Mouse (Mus musculus) spleen, embryonic (tissue): Measurements from ENCODE around the gene Shisal2a.

Source experiments
- CTCF ChIA-PET: fragments of 350-600 bp; sonication (Branson Sonifier 250); formaldehyde crosslinking; loops from one replicate; lab custom pipeline; 2022; lab: Charles Lee

Gene Shisal2a

DNA sequence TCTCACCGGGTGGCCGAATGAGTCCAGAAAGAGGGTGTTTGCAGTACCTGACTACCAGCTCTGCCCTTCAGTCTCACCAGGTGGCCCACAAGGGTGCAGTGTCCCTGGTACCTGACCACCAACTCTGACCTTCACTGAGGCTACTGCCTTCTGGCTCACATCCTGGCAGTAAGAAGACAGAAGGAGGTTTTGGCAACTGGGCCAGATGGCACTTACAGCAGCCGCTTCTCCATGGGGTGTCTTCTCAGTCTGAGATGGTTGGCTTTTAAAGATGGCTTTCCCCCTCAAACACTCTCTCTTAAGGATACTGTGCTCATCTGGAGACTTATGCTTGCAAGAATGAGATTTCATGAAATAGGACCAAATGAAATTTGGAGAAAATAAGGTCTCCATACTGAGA is 3.7 kb downstream of the Shisal2a start:
- CTCF ChIA-PET = no interaction called here

GRCm38 (mm10) chr4:108372166-108372565 is 11.0 kb downstream of the Shisal2a start:
- CTCF ChIA-PET = no interaction called here

DNA sequence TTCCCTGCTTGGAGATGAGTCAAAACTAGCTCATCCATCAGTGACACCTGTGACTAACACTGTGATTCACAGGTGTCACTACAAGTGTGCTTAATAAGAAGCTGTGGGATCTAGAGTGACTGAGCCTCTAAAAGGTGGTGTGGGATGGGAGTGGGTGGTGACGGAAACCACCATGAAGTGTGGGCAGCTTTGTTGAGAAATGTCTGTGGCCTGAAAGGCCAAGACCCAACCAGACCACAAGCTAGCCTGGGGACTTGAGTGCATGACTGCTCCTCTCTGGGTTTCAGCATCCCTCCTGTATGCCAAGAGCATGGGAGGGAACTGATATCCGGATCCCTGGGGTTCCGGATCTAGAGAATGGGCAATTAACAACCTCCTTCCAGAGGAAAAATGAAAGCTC is 11.7 kb downstream of the Shisal2a start:
- CTCF ChIA-PET = no interaction called here

- CTCF ChIA-PET = no interaction called here
Measured at GRCm38 (mm10) chr4:108370409-108370808, 12.7 kb downstream of the Shisal2a start.

- CTCF ChIA-PET = interaction anchor here (0.6 kb wide), 1 partner anchor 210 kb away, joined by 4 read pairs; no protein-coding TSS in a partner anchor
Measured at GRCm38 (mm10) chr4:108369254-108369653, 13.9 kb downstream of the Shisal2a start.

GRCm38 (mm10) chr4:108364111-108364476 is 19.1 kb downstream of the Shisal2a start:
- CTCF ChIA-PET = no interaction called here

DNA sequence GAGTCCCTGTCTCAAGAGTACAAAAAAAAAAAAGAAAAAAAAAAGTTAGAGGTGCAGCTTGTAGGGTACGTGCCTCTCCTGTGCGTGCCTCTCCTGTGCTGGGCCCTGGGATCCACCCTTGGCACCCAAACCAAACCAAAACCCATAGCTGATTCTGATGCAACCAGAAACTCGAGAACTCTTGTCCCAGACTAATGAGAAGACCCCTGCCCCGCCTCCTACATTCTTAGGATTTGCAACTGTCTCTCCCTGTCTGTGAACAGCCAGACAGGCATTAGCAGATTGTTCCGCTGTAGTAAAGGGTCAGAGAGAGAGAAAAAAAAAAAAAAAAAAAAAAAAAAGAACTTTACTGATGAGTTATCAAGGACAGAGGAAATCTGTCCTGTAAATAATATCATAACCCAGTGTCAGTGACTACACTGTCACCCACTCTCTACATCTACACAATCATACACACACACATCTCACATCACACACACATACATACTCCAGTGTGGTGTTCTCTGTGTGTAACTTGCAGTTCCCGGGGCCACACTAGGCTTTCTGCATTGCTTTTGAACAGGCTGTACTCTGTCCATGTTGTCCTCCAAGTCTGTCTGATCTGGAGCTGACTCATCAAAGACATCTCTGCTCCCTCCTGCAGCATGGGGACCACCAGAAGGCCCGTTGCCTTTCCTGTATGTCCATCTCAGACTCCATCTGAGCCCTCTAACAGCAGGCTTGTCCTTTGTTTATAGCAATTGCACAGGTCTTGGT is 19.6 kb downstream of the Shisal2a start:
- CTCF ChIA-PET = no interaction called here

- CTCF ChIA-PET = interaction anchor here (0.9 kb wide), 1 partner anchor 22 kb away, joined by 3 read pairs; no protein-coding TSS in a partner anchor
Measured at GRCm38 (mm10) chr4:108362321-108363261, 20.6 kb downstream of the Shisal2a start.

DNA sequence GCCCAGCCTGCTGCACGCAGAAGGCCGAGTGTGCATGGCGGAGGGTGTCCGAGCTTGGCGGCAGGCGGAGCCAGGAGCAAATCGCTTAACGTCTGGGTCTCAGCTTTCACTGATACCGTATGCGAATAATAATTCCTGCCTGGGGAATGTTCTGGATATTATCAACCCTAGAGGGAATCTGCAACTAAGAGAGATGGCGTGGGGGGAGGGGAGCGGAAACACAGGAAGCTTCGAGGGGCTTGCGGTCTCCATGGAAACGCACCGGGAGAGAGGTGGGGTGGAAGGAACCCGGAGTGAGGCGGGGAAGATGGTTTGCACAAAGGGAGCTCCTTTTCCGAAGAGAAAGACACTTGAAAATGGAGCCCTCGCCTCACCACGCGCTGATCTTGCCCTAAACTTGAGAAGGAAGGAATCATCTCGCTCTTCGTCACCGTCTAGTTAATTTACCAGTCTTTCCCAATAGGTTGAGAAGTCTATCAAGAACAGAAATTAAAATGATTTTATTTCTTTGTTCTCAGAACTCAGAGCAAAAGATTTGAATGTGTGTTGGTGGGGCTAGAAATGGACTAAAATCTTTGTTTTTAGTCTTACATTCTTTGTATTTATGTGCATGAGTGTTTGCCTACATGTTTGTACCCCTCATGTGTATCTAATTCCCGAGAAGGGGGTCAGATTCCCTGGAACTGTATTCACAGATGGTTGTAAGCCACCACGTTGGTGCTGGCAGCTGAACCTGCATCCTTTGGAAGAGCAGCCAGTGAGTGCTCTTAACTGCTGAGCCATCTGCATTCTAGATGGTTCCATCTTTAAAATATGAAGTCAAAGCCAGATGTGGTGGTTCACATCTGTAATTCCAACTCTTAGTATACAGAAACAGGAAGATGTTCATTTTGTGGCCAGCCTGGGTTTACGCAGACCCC is 22.8 kb downstream of the Shisal2a start:
- CTCF ChIA-PET = no interaction called here

- CTCF ChIA-PET = interaction anchor here (0.5 kb wide), 1 partner anchor 25 kb away, joined by 9 read pairs; no protein-coding TSS in a partner anchor
Measured at GRCm38 (mm10) chr4:108358498-108358897, 24.7 kb downstream of the Shisal2a start.

DNA sequence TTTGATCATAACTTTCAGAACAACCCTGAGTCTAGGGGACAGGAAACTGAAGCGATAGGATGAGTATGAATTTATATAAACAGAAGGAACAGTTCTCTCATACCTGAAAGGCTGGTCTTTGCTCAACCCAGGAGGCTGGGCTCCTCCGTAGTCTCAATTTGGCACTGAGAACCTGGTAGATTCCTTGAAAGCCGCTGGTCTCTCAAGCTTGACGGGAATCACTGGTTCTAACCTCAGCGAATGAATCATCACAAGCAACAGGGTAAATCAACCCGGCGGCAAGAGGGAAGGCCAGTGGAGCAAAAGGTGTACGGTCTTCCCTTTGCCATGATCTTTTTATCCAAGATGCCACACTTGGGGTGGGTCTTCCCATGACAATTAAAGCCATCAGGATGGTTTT is 25.7 kb downstream of the Shisal2a start:
- CTCF ChIA-PET = no interaction called here

- CTCF ChIA-PET = interaction anchor here (0.5 kb wide), 1 partner anchor 145 kb away, joined by 3 read pairs; no protein-coding TSS in a partner anchor
Measured at GRCm38 (mm10) chr4:108353591-108353990, 29.6 kb downstream of the Shisal2a start.

DNA sequence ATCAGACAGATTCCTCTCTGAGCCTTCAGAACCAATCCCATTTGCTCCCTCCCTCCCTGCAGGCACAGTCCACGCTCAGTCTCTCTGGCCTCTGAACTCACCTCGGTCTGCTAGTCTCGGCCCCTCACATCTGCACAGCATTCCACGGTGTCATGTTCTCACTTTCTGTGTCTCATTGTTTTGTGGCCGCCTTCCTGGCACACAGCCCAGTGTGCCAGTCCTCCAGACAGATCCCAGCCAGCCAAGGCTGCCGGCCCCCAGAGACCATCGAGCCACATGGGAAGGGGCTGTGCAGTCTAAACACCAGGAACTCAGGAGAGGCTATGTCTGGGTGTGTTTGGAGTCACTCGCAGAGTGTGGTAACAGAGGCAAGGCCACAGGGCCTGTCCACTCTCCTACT is 32.3 kb downstream of the Shisal2a start:
- CTCF ChIA-PET = no interaction called here

DNA sequence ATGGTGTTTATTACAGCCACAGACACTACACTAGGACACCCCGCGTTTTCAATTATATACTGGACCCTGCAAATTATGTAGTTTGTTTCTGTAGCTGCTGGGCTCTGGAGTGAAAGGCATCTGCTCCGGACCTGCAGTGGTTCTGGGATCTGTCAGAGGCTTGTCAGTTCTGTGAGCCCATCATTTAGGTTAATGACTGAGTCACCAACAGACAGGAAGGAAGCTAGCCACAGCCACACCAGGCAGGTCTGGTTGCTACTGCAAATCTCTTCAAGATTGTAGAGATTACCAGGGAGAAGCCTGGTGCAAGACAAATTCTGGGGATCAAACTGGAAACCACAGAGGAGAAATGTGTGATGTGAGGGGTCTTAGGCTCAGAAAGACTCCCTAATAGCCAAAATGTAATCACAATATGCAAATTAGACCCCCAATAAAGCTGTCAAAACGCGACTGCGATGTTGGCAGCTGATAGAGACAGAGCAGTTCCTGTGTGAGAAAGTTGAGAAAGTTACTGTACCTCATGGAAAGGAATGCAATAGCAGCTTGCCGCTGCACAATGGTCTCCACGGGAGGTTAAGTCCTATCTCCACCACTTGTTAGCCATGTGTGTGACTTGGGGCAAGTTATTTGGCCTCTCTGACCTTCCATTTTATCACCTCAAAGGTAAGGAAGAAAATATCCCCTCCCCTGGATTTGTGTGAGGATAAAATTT is 33.2 kb downstream of the Shisal2a start:
- CTCF ChIA-PET = interaction anchor here (0.6 kb wide), 1 partner anchor 540 kb away, joined by 3 read pairs; no protein-coding TSS in a partner anchor

DNA sequence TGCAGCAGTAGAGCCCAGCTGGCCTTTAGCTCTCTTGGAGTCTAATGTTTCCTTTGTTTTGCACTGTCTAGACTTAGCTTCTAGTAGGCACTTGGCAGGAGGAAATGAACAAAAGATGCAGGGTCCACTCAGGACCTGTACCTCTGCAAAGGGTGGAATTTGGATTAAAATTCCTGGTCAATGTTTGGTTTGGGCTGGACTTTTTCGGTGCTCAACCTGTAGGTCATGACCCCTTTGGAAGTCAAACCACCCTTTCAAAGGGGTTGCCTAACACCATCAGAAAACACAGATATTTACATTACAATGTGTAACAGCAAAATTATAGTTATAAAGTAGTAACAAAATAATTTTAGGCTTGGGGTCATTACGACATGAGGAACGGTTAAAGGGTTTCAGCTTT is 34.1 kb downstream of the Shisal2a start:
- CTCF ChIA-PET = interaction anchor here (0.6 kb wide), 2 partner anchors 99 to 388 kb away, joined by 5 to 16 read pairs; no protein-coding TSS in a partner anchor

DNA sequence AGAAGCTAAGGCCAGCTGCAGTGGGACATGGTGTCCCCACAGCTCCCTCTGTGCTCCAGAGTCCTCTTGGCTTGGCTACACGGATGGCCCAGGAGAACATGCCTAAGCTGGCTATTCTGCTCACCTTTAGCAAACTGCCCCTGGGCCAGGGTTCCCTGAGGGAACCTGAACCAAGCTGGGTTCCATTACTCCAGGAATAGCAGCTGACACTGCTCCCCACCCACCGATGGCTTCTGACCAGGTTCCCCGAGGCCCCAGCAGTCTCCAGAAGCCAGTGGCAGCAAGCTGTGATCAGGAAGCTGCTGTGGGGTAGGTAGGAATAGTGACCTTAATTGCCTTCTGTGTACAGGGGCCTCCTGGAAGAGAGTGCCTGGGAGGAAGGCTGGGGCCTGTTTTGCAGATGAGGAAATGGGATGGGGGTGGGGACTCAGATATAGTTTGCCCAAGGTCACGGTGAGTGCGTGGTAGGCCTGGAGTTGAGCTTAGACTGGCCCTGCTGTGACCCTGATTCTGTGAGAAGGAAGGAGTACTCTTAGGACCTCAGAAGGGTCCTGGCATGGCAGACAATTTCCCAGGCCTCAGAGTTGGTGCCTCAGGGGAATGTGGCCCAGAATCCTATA is 34.8 kb downstream of the Shisal2a start:
- CTCF ChIA-PET = interaction anchor here (0.6 kb wide), 1 partner anchor 387 kb away, joined by 5 read pairs; no protein-coding TSS in a partner anchor

DNA sequence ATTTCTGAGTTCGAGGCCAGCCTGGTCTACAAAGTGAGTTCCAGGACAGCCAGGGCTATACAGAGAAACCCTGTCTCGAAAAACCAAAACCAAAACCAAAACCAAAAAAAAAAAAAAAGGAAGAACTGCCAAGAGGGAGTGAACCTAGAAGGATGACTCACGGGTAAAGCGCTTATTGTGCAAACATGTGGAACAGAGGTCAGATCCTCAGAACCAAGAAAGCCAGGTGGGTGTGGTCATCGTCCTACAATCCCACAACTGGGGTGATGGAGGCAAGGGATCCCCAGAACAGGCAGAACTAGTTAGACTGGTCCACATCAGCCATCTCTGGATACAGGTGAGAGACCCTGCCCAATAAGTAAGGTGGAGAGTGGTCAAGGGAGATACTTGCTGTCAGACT is 36.0 kb downstream of the Shisal2a start:
- CTCF ChIA-PET = no interaction called here

GRCm38 (mm10) chr4:108345826-108346225 is 37.3 kb downstream of the Shisal2a start:
- CTCF ChIA-PET = interaction anchor here (0.5 kb wide), 1 partner anchor 21 kb away, joined by 5 read pairs; no protein-coding TSS in a partner anchor

- CTCF ChIA-PET = interaction anchor here (0.5 kb wide), 1 partner anchor 121 kb away, joined by 5 read pairs; no protein-coding TSS in a partner anchor
Measured at GRCm38 (mm10) chr4:108344631-108345083, 38.5 kb downstream of the Shisal2a start.
